Mouse (Mus musculus) heart, adult 2 months (tissue): Measurements from ENCODE around the gene Tmem30c. TPM values are rescaled to one million over a fixed set of nuclear protein-coding genes. Genes with fewer than 3 reads are reported as not detected.
A peak's percentile ranks its signal among the peaks of the same experiment; 100 is the strongest.

ENCODE experiments used
- DNase-seq, 2 experiments: peaks; one replicate each; pipeline ENCODE4 v3.0.0; 2021
- H3K27ac ChIP-seq: fragments of 200-600 bp; 2 replicates; pipeline ENCODE4 v1.8.1; 2022
- H3K27me3 ChIP-seq: fragments of 200-500 bp; 2 replicates; pipeline ENCODE4 v1.6.1; 2012; ENCODE audit warnings: mild to moderate bottlenecking, low read length, inconsistent platforms, mixed read lengths; ENCODE audit not compliant: control insufficient read depth, insufficient read depth
- H3K36me3 ChIP-seq: fragments of 200-500 bp; 2 replicates; pipeline ENCODE4 v1.6.1; 2012; ENCODE audit warnings: low read length, inconsistent platforms; ENCODE audit not compliant: control insufficient read depth, insufficient read depth
- H3K4me1 ChIP-seq: fragments of 200-500 bp; 2 replicates; pipeline ENCODE4 v1.6.1; 2011; ENCODE audit warnings: low read length; ENCODE audit not compliant: control insufficient read depth, insufficient read depth
- H3K4me3 ChIP-seq: fragments of 200-600 bp; 2 replicates; pipeline ENCODE4 v1.8.1; 2022
- H3K79me2 ChIP-seq: fragments of 200-500 bp; replicated peaks from 2 replicates; pipeline ENCODE4 v1.6.1; 2012; ENCODE audit warnings: mild to moderate bottlenecking, inconsistent platforms, low read length, moderate library complexity, mixed read lengths; ENCODE audit not compliant: control insufficient read depth, insufficient read depth
- H3K9ac ChIP-seq: fragments of 200-500 bp; 2 replicates; pipeline ENCODE4 v1.6.1; 2012; ENCODE audit warnings: low read depth, mild to moderate bottlenecking, control low read depth, inconsistent platforms, low read length, mixed read lengths
- CTCF ChIP-seq: fragments of 200-600 bp; IDR thresholded peaks from 2 replicates; pipeline ENCODE4 v1.8.1; 2022; ENCODE audit warnings: antibody characterized with exemption, mild to moderate bottlenecking, moderate library complexity
- EP300 ChIP-seq: fragments of 200-500 bp; IDR thresholded peaks from 2 replicates; pipeline ENCODE4 v1.6.1; 2011; ENCODE audit warnings: low read depth, low read length, control low read depth; ENCODE audit not compliant: insufficient read depth
- POLR2A ChIP-seq: fragments of 200-500 bp; IDR thresholded peaks from 2 replicates; pipeline ENCODE4 v1.6.1; 2011; ENCODE audit warnings: mild to moderate bottlenecking, low read depth, low read length, control low read depth; ENCODE audit not compliant: insufficient read depth
- WGBS: fragments of 180-500 bp; shearing (Covaris S2); methylation state at CpG from one replicate; pipeline ENCODE4 v1.1.7; 2018; 5-methylcytosine and 5-hydroxymethylcytosine counted together
- intact Hi-C: fragments of 180-260 bp; cut with DNase I; formaldehyde crosslinking; loops from one replicate; pipeline ENCODE4 v1.15.1; 2025
- polyA plus RNA-seq: library from polyadenylated mRNA; depleted of rRNA; stranded (reverse); fragments of >200 nt; gene quantifications from 2 replicates; pipeline ENCODE4 v1.2.3, GENCODE M21; 2012
- total RNA-seq, 2 experiments: library from RNA; stranded (reverse); gene quantifications; 2 replicates each; pipeline ENCODE4 v1.2.3; 2021

Tmem30c gene
- total and polyA plus RNA-seq, 3 experiments, result not detected

DNA sequence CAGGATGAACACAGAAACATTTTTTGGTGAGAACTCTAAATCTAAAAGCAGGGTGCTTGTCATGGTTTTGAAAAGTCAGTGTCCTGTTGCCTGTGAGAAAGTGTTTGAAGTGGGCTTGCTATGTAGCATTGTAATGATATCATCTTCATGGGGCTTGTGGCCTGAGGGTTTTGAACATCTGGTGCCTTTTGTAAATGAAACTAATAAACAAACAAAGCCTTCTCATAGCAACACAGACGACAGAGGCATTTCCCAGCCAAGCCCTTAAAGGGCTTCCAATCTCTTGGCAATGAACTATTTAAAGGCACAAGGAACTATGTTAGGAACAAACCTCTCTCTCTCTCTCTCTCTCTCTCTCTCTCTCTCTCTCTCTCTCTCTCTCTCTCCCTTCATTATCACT, 25.6 kb downstream of the Tmem30c start:
- TF ChIP-seq CTCF, result no peak
- TF ChIP-seq EP300, result no peak
- no peak for TF ChIP-seq POLR2A
- peak overlapping the region; percentile 66 for H3K27ac ChIP-seq
- peak in 1 of 2 experiments; percentile 57 for DNase-seq

DNA sequence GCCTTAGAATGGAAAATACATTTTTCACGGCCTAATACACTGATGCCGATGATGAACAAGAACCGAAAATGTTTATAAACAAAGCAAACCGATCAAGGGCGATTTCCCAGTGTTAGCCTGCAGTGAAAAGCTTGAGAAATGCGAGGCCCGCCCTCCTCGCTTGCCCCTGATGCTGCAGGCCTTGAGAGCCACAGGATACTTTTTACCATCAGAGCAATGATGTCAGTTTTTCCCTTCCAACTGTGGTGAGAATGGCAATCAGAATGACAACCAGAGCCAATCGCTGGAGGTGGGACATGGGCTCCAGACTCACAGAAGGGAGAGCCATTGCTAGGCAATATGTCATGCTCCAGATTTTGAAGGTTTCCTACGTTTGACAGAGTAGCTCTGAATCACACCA, 32.5 kb downstream of the Tmem30c start:
- H3K79me2 ChIP-seq, result no peaks in the 10 kb centered on the region
- H3K36me3 ChIP-seq, result no peaks in the 10 kb centered on the region
- H3K27ac ChIP-seq, result no peak overlapping the region
- no peak overlapping the region for H3K9ac ChIP-seq
- no peak for DNase-seq
- no peaks in the 10 kb centered on the region for H3K27me3 ChIP-seq
- H3K4me3 ChIP-seq, result no peak overlapping the region
- TF ChIP-seq CTCF (no peak), EP300 (no peak), POLR2A (no peak)
- no peaks in the 10 kb centered on the region for H3K4me1 ChIP-seq
- intact Hi-C loops, result no loop called here
- WGBS, result 92% methylated on average over 10 of the region's 10 CpGs

More for the DNA sequence above, 25.6 kb downstream of the Tmem30c start:
- H3K36me3 ChIP-seq, result peaks cover 9% of the 10 kb centered on the region
- 0% methylated on average over 1 of the region's 1 CpGs for WGBS
- H3K79me2 ChIP-seq, result no peaks in the 10 kb centered on the region
- intact Hi-C loops, result loop anchor here (5.0 kb wide), 1 partner anchor 80 kb away; no protein-coding TSS in a partner anchor
- H3K9ac ChIP-seq, result no peak overlapping the region
- peaks cover 7% of the 10 kb centered on the region for H3K4me1 ChIP-seq
- no peaks in the 10 kb centered on the region for H3K27me3 ChIP-seq
- H3K4me3 ChIP-seq, result no peak overlapping the region

DNA sequence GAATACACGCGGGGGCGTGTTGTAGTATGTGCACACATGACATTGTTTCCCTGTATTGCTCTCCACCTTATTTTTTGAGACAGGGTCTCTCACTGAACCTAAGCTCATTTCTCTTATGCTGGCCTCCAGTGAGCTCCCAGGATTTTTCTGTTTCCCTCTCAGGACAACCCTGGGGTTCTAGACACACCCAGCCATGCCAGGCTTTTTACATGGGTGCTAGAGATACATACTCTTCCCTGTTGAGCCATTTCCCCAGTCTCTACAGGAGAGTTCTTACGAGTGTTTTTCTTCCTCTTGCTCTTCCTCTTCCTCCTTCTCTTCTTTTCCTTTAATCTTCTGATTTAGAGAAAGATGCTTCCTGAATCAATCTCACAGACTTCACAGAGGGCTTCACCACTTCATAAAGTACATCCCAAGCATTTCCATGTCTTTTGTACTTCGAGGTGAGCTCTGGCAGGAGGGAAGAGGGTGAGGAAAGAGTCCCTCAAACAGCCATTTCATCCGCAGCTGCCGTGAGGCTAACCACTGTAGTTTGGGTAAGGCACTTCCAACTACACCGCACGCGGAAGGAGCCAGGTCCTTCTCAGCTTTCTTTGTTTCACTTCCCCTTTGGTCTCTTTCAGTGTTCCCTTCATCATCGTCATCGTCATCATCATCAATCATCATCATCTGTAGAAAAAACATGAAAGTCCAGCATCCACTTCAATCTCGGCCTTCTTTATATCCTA, 33.1 kb downstream of the Tmem30c start:
- no peaks in the 10 kb centered on the region for H3K27me3 ChIP-seq
- intact Hi-C loops, result no loop called here
- no peak overlapping the region for H3K27ac ChIP-seq
- no peaks in the 10 kb centered on the region for H3K36me3 ChIP-seq
- DNase-seq, result no peak
- TF ChIP-seq EP300 (no peak), POLR2A (no peak), CTCF (no peak)
- no peak overlapping the region for H3K9ac ChIP-seq
- WGBS, result 87% methylated on average over 13 of the region's 13 CpGs
- no peak overlapping the region for H3K4me3 ChIP-seq
- no peaks in the 10 kb centered on the region for H3K79me2 ChIP-seq
- H3K4me1 ChIP-seq, result no peaks in the 10 kb centered on the region

DNA sequence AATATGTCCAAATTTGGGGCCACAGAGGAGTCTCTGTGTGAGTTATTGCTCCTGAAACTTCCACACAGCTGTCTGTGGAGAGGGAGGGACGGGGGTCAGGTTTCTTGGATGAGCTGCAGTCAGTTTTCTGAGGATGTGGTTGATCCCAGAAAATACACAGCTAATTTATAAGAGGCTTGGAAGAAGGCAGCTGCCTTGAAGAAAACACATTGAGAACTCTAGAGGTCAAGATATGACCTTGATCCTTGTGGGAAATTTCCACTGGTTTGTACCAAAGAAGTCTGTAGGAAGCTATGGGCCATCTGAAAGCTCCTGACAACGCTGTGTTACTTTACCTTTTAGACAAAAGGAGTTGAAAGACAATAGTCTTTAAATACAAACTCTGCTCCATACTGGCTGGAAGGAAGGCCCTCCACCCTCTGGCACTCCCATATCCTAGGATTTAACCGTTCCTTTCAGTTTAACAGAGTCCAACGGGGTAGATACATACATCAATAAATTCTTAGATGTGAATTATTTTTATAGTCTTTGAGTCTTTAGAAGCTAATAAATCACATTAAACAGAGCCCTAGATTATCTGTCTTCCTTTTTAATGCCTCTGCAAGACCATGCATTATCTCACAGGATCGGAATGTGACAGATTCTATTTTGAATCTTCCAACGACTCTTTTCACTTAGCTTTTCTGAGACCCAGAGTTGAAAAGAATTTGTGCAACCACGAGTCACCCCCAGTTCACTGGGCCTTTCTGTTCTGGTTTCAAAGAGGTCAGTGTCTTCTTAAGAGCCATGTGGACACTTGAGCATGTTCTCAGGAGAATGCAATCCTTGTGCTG, 40.9 kb downstream of the Tmem30c start:
- DNase-seq, result peak in 1 of 2 experiments; percentile 20
- Histone ChIP-seq H3K4me1 (peaks cover 1% of the 10 kb centered on the region), H3K79me2 (no peaks in the 10 kb centered on the region), H3K27ac (peak overlapping the region; percentile 37), H3K27me3 (no peaks in the 10 kb centered on the region), H3K4me3 (no peak overlapping the region), H3K9ac (no peak overlapping the region), H3K36me3 (no peaks in the 10 kb centered on the region)
- TF ChIP-seq CTCF (no peak), POLR2A (no peak), EP300 (no peak)
- 29% methylated on average over 7 of the region's 7 CpGs for WGBS
- intact Hi-C loops, result no loop called here

DNA sequence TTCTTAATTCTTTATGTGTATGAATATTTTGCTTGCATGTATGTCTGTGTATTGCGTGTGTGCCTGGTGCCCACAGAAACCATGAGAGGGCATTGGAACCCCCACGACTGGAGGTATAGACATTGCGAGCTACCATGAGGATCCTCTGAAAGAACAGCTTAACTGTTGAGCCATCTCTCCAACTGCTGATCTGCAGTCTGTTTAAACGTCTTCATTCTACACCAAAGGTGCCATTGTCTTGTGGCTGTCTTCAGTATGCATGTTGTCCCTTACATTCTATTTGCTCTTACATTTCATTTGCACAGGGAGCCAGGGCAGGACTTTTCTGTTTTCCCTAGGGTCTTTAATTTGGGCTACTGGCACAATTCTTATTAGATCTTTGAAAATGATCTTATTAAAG, 41.7 kb downstream of the Tmem30c start:
- Histone ChIP-seq H3K36me3 (no peaks in the 10 kb centered on the region), H3K4me1 (peaks cover 1% of the 10 kb centered on the region), H3K27me3 (no peaks in the 10 kb centered on the region), H3K9ac (no peak overlapping the region), H3K27ac (peak overlapping the region; percentile 22), H3K79me2 (no peaks in the 10 kb centered on the region), H3K4me3 (no peak overlapping the region)
- intact Hi-C loops, result no loop called here
- WGBS, result 91% methylated on average over 4 of the region's 4 CpGs
- no peak for DNase-seq
- no peak for TF ChIP-seq CTCF

DNA sequence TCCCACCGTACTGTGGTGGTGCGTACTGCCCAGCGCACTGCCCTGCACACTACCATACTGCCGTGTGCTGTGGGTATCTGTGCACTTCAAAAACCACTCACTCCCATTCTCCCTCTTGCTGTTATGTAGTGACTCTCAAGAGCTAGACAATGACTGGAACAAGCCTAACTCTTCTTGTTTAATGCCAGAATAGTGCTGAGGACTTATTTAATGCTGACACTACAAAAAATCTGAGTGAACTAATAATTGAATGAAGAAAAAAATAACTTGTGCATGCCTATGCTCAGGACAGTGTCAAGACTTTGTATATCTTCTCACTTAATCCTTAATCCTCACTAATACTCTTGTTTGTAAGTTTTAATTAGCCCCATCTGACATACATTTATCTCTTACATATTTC, 45.2 kb downstream of the Tmem30c start:
- Histone ChIP-seq H3K9ac (no peak overlapping the region), H3K79me2 (no peaks in the 10 kb centered on the region), H3K4me1 (peaks cover 3% of the 10 kb centered on the region), H3K27ac (no peak overlapping the region), H3K27me3 (no peaks in the 10 kb centered on the region), H3K36me3 (no peaks in the 10 kb centered on the region), H3K4me3 (no peak overlapping the region)
- TF ChIP-seq POLR2A, result no peak
- no peak for TF ChIP-seq EP300
- no peak for TF ChIP-seq CTCF
- WGBS, result 94% methylated on average over 4 of the region's 4 CpGs
- DNase-seq, result no peak
- intact Hi-C loops, result loop anchor here (5.0 kb wide), 1 partner anchor 80 kb away; no protein-coding TSS in a partner anchor
